Mouse (Mus musculus) lung, adult 2 months (tissue): ENCODE measurements around the gene Hist1h1b.

Experiments used
- CTCF ChIP-seq: fragments of 200-500 bp; IDR thresholded peaks from 2 replicates; pipeline ENCODE4 v1.5.1; 2011; ENCODE audit warnings: mild to moderate bottlenecking, low read length, control low read depth; ENCODE audit not compliant: insufficient read depth
- POLR2A ChIP-seq: fragments of 200-500 bp; IDR thresholded peaks from 2 replicates; pipeline ENCODE4 v1.6.1; 2011; ENCODE audit warnings: low read depth, mild to moderate bottlenecking, control low read depth, low read length, borderline replicate concordance; ENCODE audit errors: extremely low read depth

GRCm38 (mm10) chr13:21789925-21790324, 9.5 kb upstream of the Hist1h1b start:
- TF ChIP-seq POLR2A (no peak), CTCF (no peak)
